Mouse (Mus musculus): ENCODE data around the gene Pex26.

DNA sequence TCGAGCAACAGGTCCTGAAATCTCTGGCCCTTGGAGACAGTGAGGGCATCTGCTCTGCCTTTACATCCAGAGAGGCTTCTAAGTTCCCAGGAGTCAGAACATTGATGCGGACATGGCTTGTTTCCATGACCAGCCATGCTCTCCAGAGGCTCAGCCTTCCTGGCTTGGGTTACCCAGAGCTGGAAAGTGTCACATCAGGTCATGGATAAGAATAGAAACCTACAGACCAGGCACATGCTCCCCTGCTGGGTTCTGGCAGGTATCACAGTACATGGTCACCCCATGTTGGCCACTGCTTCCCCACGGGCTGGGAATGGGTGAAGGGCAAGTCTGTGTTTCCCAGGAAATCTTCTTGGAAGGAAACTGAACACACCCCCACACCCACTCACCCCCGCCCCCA lies 35.9 kb downstream of the Pex26 start:
- TF ChIP-seq CTCF (conservative IDR thresholded peaks at IDR 0.05; ENCODE audit: insufficient read depth, insufficient read length, low read depth, low read length) = no peak
- no peak for TF ChIP-seq POLR2A (IDR thresholded peaks at IDR 0.05; ENCODE audit: low read depth, low read length)
